Mouse (Mus musculus) cortical plate, adult 2 months (tissue): ENCODE measurements around the gene Hoxa1. TPM values are rescaled to one million over a fixed set of nuclear protein-coding genes. Genes with fewer than 3 reads are reported as not detected.

Source experiments
- H3K27ac ChIP-seq: fragments of 200-500 bp; 2 replicates; pipeline ENCODE4 v1.5.1; 2012; ENCODE audit warnings: low read length, control low read depth, inconsistent platforms; ENCODE audit not compliant: insufficient read depth
- H3K4me1 ChIP-seq: fragments of 200-500 bp; 2 replicates; pipeline ENCODE4 v1.6.1; 2011; ENCODE audit warnings: low read length; ENCODE audit not compliant: control insufficient read depth, insufficient read depth
- H3K4me3 ChIP-seq: fragments of 200-500 bp; 2 replicates; pipeline ENCODE4 v1.5.1; 2011; ENCODE audit warnings: mild to moderate bottlenecking, low read length, control low read depth; ENCODE audit not compliant: insufficient read depth
- CTCF ChIP-seq: fragments of 200-500 bp; IDR thresholded peaks from 2 replicates; pipeline ENCODE4 v1.5.1; 2011; ENCODE audit warnings: mild to moderate bottlenecking, control low read depth, low read length; ENCODE audit not compliant: insufficient read depth; ENCODE audit errors: extremely low read depth
- POLR2A ChIP-seq: fragments of 200-500 bp; IDR thresholded peaks from 2 replicates; pipeline ENCODE4 v1.6.1; 2011; ENCODE audit warnings: mild to moderate bottlenecking, low read length, control low read depth; ENCODE audit not compliant: insufficient read depth; ENCODE audit errors: extremely low read depth
- polyA plus RNA-seq: library from polyadenylated mRNA; depleted of rRNA; stranded (reverse); fragments of >200 nt; gene quantifications from 2 replicates; pipeline ENCODE4 v1.2.3, GENCODE M21; 2012

Gene Hoxa1
- polyA plus RNA-seq, 1 experiment = not detected

GRCm38 (mm10) chr6:52178918-52179665 lies 21.0 kb upstream of the Hoxa1 start:
- TF ChIP-seq POLR2A (no peak), CTCF (no peak)
- H3K27ac ChIP-seq = no peak overlapping the region
- H3K4me3 ChIP-seq = no peak overlapping the region
- no peaks in the 10 kb centered on the region for H3K4me1 ChIP-seq

- H3K27ac ChIP-seq = no peak overlapping the region
- H3K4me3 ChIP-seq = no peak overlapping the region
- no peaks in the 10 kb centered on the region for H3K4me1 ChIP-seq
- TF ChIP-seq CTCF (no peak), POLR2A (no peak)
These were observed 19.7 kb upstream of the Hoxa1 start for GRCm38 (mm10) chr6:52177806-52178205.

GRCm38 (mm10) chr6:52177061-52177735 lies 19.1 kb upstream of the Hoxa1 start, which contains the start of gene 5730596B20Rik:
5730596B20Rik (plus strand) TSS chr6:52177498.
- Histone ChIP-seq H3K4me1 (no peaks in the 10 kb centered on the region), H3K27ac (no peak within 1 kb of the TSS), H3K4me3 (no peak within 1 kb of the TSS)
- no peak for TF ChIP-seq POLR2A
- no peak for TF ChIP-seq CTCF

GRCm38 (mm10) chr6:52176391-52176790 lies 18.3 kb upstream of the Hoxa1 start:
- Histone ChIP-seq H3K27ac (no peak overlapping the region), H3K4me3 (no peak overlapping the region), H3K4me1 (no peaks in the 10 kb centered on the region)
- TF ChIP-seq CTCF (no peak), POLR2A (no peak)

- Histone ChIP-seq H3K4me3 (no peak overlapping the region), H3K27ac (no peak overlapping the region), H3K4me1 (no peaks in the 10 kb centered on the region)
- TF ChIP-seq POLR2A (no peak), CTCF (no peak)
These were observed 17.7 kb upstream of the Hoxa1 start for GRCm38 (mm10) chr6:52175864-52176263.

GRCm38 (mm10) chr6:52174968-52175751 lies 17.0 kb upstream of the Hoxa1 start:
- Histone ChIP-seq H3K4me3 (no peak overlapping the region), H3K27ac (no peak overlapping the region), H3K4me1 (no peaks in the 10 kb centered on the region)
- TF ChIP-seq POLR2A = no peak
- TF ChIP-seq CTCF = no peak

GRCm38 (mm10) chr6:52173648-52174047 lies 15.5 kb upstream of the Hoxa1 start:
- H3K4me1 ChIP-seq = no peaks in the 10 kb centered on the region
- H3K4me3 ChIP-seq = no peak overlapping the region
- H3K27ac ChIP-seq = no peak overlapping the region
- TF ChIP-seq POLR2A (no peak), CTCF (no peak)

GRCm38 (mm10) chr6:52172501-52172900 lies 14.4 kb upstream of the Hoxa1 start:
- TF ChIP-seq CTCF (no peak), POLR2A (no peak)
- H3K4me3 ChIP-seq = no peak overlapping the region
- H3K4me1 ChIP-seq = no peaks in the 10 kb centered on the region
- H3K27ac ChIP-seq = no peak overlapping the region

GRCm38 (mm10) chr6:52171938-52172337 lies 13.8 kb upstream of the Hoxa1 start:
- Histone ChIP-seq H3K27ac (no peak overlapping the region), H3K4me3 (no peak overlapping the region)
- TF ChIP-seq CTCF = no peak
- TF ChIP-seq POLR2A = no peak

More at GRCm38 (mm10) chr6:52171938-52172337, 13.8 kb upstream of the Hoxa1 start:
- no peaks in the 10 kb centered on the region for H3K4me1 ChIP-seq
